Mouse (Mus musculus): ENCODE results near the gene Kif21b.

DNA sequence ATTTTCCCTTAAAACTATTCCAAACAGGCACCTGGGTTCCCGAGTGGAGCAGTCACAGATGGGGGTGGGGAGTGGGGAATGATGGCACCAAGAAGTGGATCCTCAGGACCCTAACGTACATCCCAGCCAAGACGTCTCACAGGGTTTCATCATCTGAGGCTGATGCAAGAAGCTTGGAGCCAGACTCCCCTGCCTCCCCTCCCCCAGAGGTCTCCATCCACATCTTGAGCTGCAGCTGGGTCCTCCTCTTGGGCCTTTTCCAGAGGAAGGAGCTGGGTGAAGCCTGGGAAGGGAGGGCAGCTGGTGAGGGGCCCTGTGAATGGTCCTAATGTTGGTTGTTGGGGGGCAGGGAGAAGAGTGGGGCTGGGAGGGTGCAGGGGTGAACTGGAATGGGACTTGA is 1.1 kb upstream of the Kif21b start:
- TF ChIP-seq FLI1 (IDR thresholded peaks at IDR 0.05; ENCODE audit: low read length) (no peak), GATA1 (IDR thresholded peaks at IDR 0.05; ENCODE audit: borderline replicate concordance, low read length) (no peak)
